Mouse (Mus musculus) heart, embryonic 14.5 days (tissue): ENCODE data around the gene Zfp607a. TPM values are rescaled to one million over a fixed set of nuclear protein-coding genes. Genes with fewer than 3 reads are reported as not detected.

ENCODE experiments used
- ATAC-seq: fragments of 200-750 bp; cut with Nextera tagmentation; 2 replicates; pipeline ENCODE4 v1.8.0; 2017; ENCODE audit warnings: low read depth, moderate TSS enrichment; ENCODE audit not compliant: insufficient number of reproducible peaks, insufficient read depth, low FRiP score
- H3K27ac ChIP-seq, 2 experiments: fragments of 200-500 bp in 1 of 2; fragments of 300-500 bp in 1 of 2; sonication (generic) in 1 of 2; replicated peaks in 1 of 2; 2 replicates each; pipeline ENCODE4 v1.5.1; 2012 to 2014; ENCODE audit warnings: low read depth in 2 of 2, low read length in 2 of 2, control low read depth in 1 of 2, mild to moderate bottlenecking in 1 of 2, mixed read lengths in 1 of 2; ENCODE audit not compliant: control insufficient read depth in 1 of 2, insufficient read depth in 1 of 2
- H3K27me3 ChIP-seq: fragments of 300-500 bp; sonication (generic); 2 replicates; pipeline ENCODE4 v1.6.1; 2014; ENCODE audit warnings: mild to moderate bottlenecking, low read length, control low read depth; ENCODE audit not compliant: control insufficient read depth, insufficient read depth
- H3K36me3 ChIP-seq: fragments of 300-500 bp; sonication (generic); 2 replicates; pipeline ENCODE4 v1.6.1; 2014; ENCODE audit warnings: mild to moderate bottlenecking, control low read depth, low read length, mixed read lengths; ENCODE audit not compliant: control insufficient read depth, insufficient read depth
- H3K4me1 ChIP-seq, 2 experiments: fragments of 200-500 bp in 1 of 2; fragments of 300-500 bp in 1 of 2; sonication (generic) in 1 of 2; 2 replicates each; pipeline ENCODE4 v1.6.1; 2012 to 2014; ENCODE audit warnings: low read length in 2 of 2, control low read depth in 1 of 2, mixed read lengths in 1 of 2; ENCODE audit not compliant: control insufficient read depth in 2 of 2, insufficient read depth in 2 of 2
- H3K4me2 ChIP-seq: fragments of 300-500 bp; sonication (generic); 2 replicates; pipeline ENCODE4 v1.6.1; 2014; ENCODE audit warnings: mild to moderate bottlenecking, low read length
- H3K4me3 ChIP-seq, 2 experiments: fragments of 200-500 bp in 1 of 2; fragments of 300-500 bp in 1 of 2; sonication (generic) in 1 of 2; 2 replicates each; pipeline ENCODE4 v1.5.1; 2012 to 2014; ENCODE audit warnings: low read length in 2 of 2, mild to moderate bottlenecking in 2 of 2, control low read depth in 1 of 2, low read depth in 1 of 2, moderate library complexity in 1 of 2; ENCODE audit not compliant: control insufficient read depth in 1 of 2, insufficient read depth in 1 of 2
- H3K9ac ChIP-seq: fragments of 300-500 bp; sonication (generic); 2 replicates; pipeline ENCODE4 v1.6.1; 2014; ENCODE audit warnings: mild to moderate bottlenecking, low read length
- H3K9me3 ChIP-seq: fragments of 300-500 bp; sonication (generic); 2 replicates; pipeline ENCODE4 v1.6.1; 2016; ENCODE audit warnings: low read length, control low read depth; ENCODE audit not compliant: control insufficient read depth
- WGBS: fragments of 180-500 bp; shearing (Covaris S2); extraction: QIAGEN DNeasy Blood & Tissue Kit; methylation state at CpG from one replicate; pipeline ENCODE4 v1.1.7; 2014; 5-methylcytosine and 5-hydroxymethylcytosine counted together
- polyA plus RNA-seq: library from polyadenylated mRNA; unstranded; fragments of >200 nt; fragmentation: Nextera tagmentation; extraction: Ambion mirVana; gene quantifications from 2 replicates; pipeline ENCODE4 v1.2.1, GENCODE M21; 2014

The Zfp607a gene
- 3.5 and 3.8 TPM in 2 replicates for polyA plus RNA-seq

- 86% methylated on average over 1 of the region's 1 CpGs for WGBS
- H3K36me3 ChIP-seq = peaks cover 14% of the 10 kb centered on the region
- no peak within 1 kb of the TSS for H3K4me3 ChIP-seq
- no peak within 1 kb of the TSS for H3K27ac ChIP-seq
- peaks cover 3 to 12% of the 10 kb centered on the region in 2 experiments for H3K4me1 ChIP-seq
- H3K27me3 ChIP-seq = no peaks in the 10 kb centered on the region
- ATAC-seq = no peak
- no peak within 1 kb of the TSS for H3K9ac ChIP-seq
- no peaks in the 10 kb centered on the region for H3K9me3 ChIP-seq
- no peak within 1 kb of the TSS for H3K4me2 ChIP-seq
These were observed at the start of gene Zfp607a for GRCm38 (mm10) chr7:27857227-27857626. TSS of gene Zfp607a (plus strand) at chr7:27857527.

GRCm38 (mm10) chr7:27818526-27819110, 38.7 kb upstream of the Zfp607a start:
- Histone ChIP-seq H3K9ac (no peak overlapping the region), H3K4me2 (no peak overlapping the region), H3K27ac (no peak overlapping the region), H3K4me1 (no peaks in the 10 kb centered on the region), H3K9me3 (no peaks in the 10 kb centered on the region), H3K27me3 (no peaks in the 10 kb centered on the region), H3K36me3 (peaks cover 46% of the 10 kb centered on the region), H3K4me3 (no peak overlapping the region)
- 92% methylated on average over 7 of the region's 7 CpGs for WGBS
- ATAC-seq = no peak

- no peak overlapping the region for H3K4me2 ChIP-seq
- no peak overlapping the region for H3K27ac ChIP-seq
- H3K27me3 ChIP-seq = no peaks in the 10 kb centered on the region
- no peak overlapping the region for H3K4me3 ChIP-seq
- no peak overlapping the region for H3K9ac ChIP-seq
- ATAC-seq = no peak
- peaks cover 20% of the 10 kb centered on the region for H3K36me3 ChIP-seq
- no peaks in the 10 kb centered on the region for H3K4me1 ChIP-seq
- peaks cover 7% of the 10 kb centered on the region for H3K9me3 ChIP-seq
These were observed 34.7 kb upstream of the Zfp607a start for GRCm38 (mm10) chr7:27822611-27823010.

- ATAC-seq = no peak
- H3K4me1 ChIP-seq = peaks cover 2 to 3% of the 10 kb centered on the region in 2 experiments; a peak in 3 of 4 replicates
- H3K9ac ChIP-seq = no peak overlapping the region
- H3K4me3 ChIP-seq = no peak overlapping the region
- H3K36me3 ChIP-seq = no peaks in the 10 kb centered on the region
- 64% methylated on average over 2 of the region's 2 CpGs for WGBS
- no peak overlapping the region for H3K4me2 ChIP-seq
- no peaks in the 10 kb centered on the region for H3K27me3 ChIP-seq
- H3K9me3 ChIP-seq = no peaks in the 10 kb centered on the region
- no peak overlapping the region for H3K27ac ChIP-seq
These were observed 23.2 kb upstream of the Zfp607a start for GRCm38 (mm10) chr7:27834131-27834530.

- WGBS = 30% methylated on average over 6 of the region's 6 CpGs
- Histone ChIP-seq H3K36me3 (no peaks in the 10 kb centered on the region), H3K4me1 (peaks cover 2 to 6% of the 10 kb centered on the region in 2 experiments; a peak in 3 of 4 replicates), H3K27me3 (no peaks in the 10 kb centered on the region), H3K9me3 (no peaks in the 10 kb centered on the region), H3K4me3 (peak overlapping the region; percentile 62 to 85), H3K4me2 (peak overlapping the region; percentile 70), H3K27ac (peak overlapping the region; percentile 70 to 83; a peak in 3 of 4 replicates), H3K9ac (peak overlapping the region; percentile 81)
- no peak for ATAC-seq
These were observed 19.4 kb upstream of the Zfp607a start for GRCm38 (mm10) chr7:27837896-27838295.

- peak within 1 kb of the TSS; percentile 62 to 85 for H3K4me3 ChIP-seq
These were observed 18.7 kb upstream of the Zfp607a start, which contains the start of gene Zfp59 for GRCm38 (mm10) chr7:27838323-27839249. TSS of gene Zfp59 (plus strand) at chr7:27838607.

GRCm38 (mm10) chr7:27839596-27839995, 17.7 kb upstream of the Zfp607a start:
- 82% methylated on average over 7 of the region's 7 CpGs for whole genome bisulfite sequencing
- H3K27me3 ChIP-seq = no peaks in the 10 kb centered on the region
- peaks cover 4% of the 10 kb centered on the region for H3K36me3 ChIP-seq
- no peaks in the 10 kb centered on the region for H3K9me3 ChIP-seq
- no peak overlapping the region for H3K9ac ChIP-seq
- no peak for ATAC-seq
- H3K4me3 ChIP-seq = no peak overlapping the region; a peak in 1 of 4 replicates
- peaks cover 2 to 6% of the 10 kb centered on the region in 2 experiments; a peak in 3 of 4 replicates for H3K4me1 ChIP-seq
- H3K4me2 ChIP-seq = no peak overlapping the region
- H3K27ac ChIP-seq = no peak overlapping the region

More at GRCm38 (mm10) chr7:27838323-27839249, 18.7 kb upstream of the Zfp607a start, which contains the start of gene Zfp59:
- H3K9ac ChIP-seq = peak within 1 kb of the TSS; percentile 81
- H3K4me2 ChIP-seq = peak within 1 kb of the TSS; percentile 70
- H3K27ac ChIP-seq = peak within 1 kb of the TSS; percentile 81 to 83
- WGBS = 2% methylated on average over 34 of the region's 34 CpGs
- H3K27me3 ChIP-seq = no peaks in the 10 kb centered on the region
- H3K36me3 ChIP-seq = no peaks in the 10 kb centered on the region
- H3K9me3 ChIP-seq = no peaks in the 10 kb centered on the region
- peak; percentile 92 for ATAC-seq
- peaks cover 2 to 6% of the 10 kb centered on the region in 2 experiments; a peak in 3 of 4 replicates for H3K4me1 ChIP-seq
